Mouse (Mus musculus): Measurements from ENCODE around the gene Pam16. TPM values are rescaled to one million over a fixed set of nuclear protein-coding genes. Genes with fewer than 3 reads are reported as not detected.

The Pam16 gene
- 10 to 100 TPM; 46.5 to 52.6 TPM for total RNA-seq (2023)

GRCm38 (mm10) chr16:4624481-4625110, at the start of gene Pam16:
Pam16 (minus strand) TSS chr16:4624988.

GRCm38 (mm10) chr16:4639831-4640237, 15.0 kb upstream of the Pam16 start, which contains the start of the genes Vasn and Dnaja3:
Vasn (plus strand) TSS chr16:4639941.
Dnaja3 (plus strand) TSS chr16:4639989.

GRCm38 (mm10) chr16:4593971-4594813, 30.6 kb downstream of the Pam16 start, which contains the start of gene Glis2:
Glis2 (plus strand) TSS chr16:4594713.

Other genes starting within 250 kb of the Pam16 start
- 1 to 10 TPM; 1.7 to 2.1 TPM for gene Adcy9, start 204.5 kb downstream of the Pam16 start, total RNA-seq (2023)
- gene Srl, start 83.2 kb downstream of the Pam16 start, total RNA-seq (2023), result 1 to 10 TPM in 1 of 2 experiments, under 1 TPM in 1; 0.53 to 1.5 TPM
- 10 to 100 TPM; 24.3 to 24.8 TPM for gene Tfap4, start 65.1 kb downstream of the Pam16 start, total RNA-seq (2023)
- under 1 TPM; 0.23 to 0.62 TPM for gene Glis2, start 30.3 kb downstream of the Pam16 start, total RNA-seq (2023)
- not detected for gene Vasn, start 15.0 kb upstream of the Pam16 start, total RNA-seq (2023)
- gene Dnaja3, start 15.0 kb upstream of the Pam16 start, total RNA-seq (2023), result 10 to 100 TPM; 24.4 to 29.3 TPM
- gene Coro7, start 54.8 kb upstream of the Pam16 start, total RNA-seq (2023), result 100 to 1,000 TPM; 168 to 171 TPM
- gene Nmral1, start 94.4 kb upstream of the Pam16 start, total RNA-seq (2023), result 1 to 10 TPM; 3.0 to 3.2 TPM
- 10 to 100 TPM; 38.4 to 43.3 TPM for gene Hmox2, start 101.4 kb upstream of the Pam16 start, total RNA-seq (2023)
- gene Cdip1, start 165.3 kb upstream of the Pam16 start, total RNA-seq (2023), result 10 to 100 TPM; 43.9 to 46.7 TPM
- not detected for gene 4930562C15Rik, start 210.4 kb upstream of the Pam16 start, total RNA-seq (2023)